Mouse (Mus musculus): ENCODE measurements around the gene Pygm.

Gene Pygm

GRCm38 (mm10) chr19:6428501-6429200 lies 44.5 kb downstream of the Pygm start:
- in situ Hi-C loops (cut with MboI, MseI): no loop called here

GRCm38 (mm10) chr19:6443016-6443415 lies 58.8 kb downstream of the Pygm start:
- in situ Hi-C loops (cut with MboI, MseI): no loop called here

DNA sequence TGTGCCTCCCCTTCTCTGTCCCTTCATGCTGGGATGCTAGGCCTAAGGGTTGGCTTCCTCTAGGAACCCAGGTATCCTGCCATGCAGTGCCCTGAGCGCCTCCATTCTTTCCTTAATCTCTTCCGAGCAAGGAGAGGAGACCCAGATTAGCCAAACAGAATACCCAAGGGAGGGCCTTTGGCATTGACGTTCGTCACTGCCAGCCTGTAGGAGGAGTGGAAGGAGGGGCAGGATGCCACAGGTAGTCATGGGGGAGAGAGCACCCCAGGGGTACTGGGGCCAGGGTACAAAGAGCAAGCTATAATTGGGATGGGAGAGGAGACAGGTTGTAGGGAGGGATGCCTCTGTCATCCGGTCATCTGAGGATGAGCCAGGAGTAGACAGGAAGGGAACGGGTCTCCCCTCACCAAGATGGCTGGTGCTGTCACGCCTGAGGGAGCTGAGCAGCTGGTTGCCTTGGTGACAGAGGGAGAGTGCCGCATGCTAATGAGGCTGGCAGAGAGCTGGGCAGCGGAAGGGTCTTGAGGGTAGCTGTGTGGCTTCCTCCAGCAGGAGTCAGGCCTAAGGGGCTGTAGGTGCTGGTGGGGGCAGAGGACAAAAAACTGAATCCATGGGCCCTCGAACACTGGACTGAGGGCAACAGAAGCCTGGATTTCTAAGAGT lies 61.7 kb downstream of the Pygm start:
- in situ Hi-C loops (cut with MboI, MseI): no loop called here

GRCm38 (mm10) chr19:6446736-6447437 lies 62.7 kb downstream of the Pygm start:
- in situ Hi-C loops (cut with MboI, MseI): no loop called here
